Mouse (Mus musculus) spleen, postnatal 10 days (tissue): ENCODE measurements around the gene Rhox9.
"Not testable (repeated sequence)": the region's sequence is repeated elsewhere in the genome, so short reads cannot be mapped to it uniquely, and the experiment has no call there.

Experiments
- DNase-seq, 2 experiments: peaks; one replicate each; pipeline ENCODE4 v3.0.0; 2021 to 2022; ENCODE audit warnings: low spot score in 2 of 2

The Rhox9 gene

DNA sequence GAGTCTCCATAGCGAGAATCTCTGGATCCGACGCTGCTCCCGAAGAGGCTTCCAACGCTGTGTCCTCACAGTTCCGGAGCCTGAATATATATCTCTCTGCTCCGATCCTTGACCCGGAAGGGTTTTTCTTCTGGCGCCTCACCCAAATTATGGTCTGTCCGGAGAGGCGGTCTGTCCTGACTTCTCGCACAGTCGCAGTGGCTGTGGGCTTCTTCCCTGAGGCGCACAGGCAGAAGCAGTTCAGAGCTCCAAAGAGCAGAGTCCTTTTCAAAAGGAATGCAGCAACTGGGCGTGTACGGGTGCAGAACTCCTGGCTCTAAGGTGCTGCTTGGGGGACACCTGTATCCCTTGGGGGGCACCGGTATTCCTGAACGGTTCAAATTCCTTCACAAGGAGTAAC, at the start of gene Rhox9:
TSS of gene Rhox9 (minus strand) at position 101 of the 400 bp plus-strand sequence.
- DNase-seq, result not testable (repeated sequence)

DNA sequence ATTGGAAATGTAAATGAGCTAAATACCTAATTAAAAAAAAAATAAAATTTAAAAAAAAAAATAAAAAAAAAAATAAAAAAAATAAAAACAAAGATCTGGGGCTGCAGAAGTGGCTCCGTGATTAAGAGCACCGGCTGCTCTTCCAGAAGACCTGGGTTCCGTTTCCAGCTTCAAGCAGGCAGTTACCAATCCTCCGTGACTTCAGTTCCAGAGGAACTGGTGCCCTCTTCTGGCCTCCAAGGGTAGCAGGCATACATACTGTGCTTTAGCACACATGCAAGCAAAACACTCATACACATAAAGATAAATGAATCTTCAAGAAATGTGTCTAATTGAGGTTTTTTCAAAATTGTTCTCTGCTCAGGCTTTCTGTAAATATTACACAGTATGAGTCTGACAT, 14.7 kb upstream of the Rhox9 start:
- no peak for DNase-seq

DNA sequence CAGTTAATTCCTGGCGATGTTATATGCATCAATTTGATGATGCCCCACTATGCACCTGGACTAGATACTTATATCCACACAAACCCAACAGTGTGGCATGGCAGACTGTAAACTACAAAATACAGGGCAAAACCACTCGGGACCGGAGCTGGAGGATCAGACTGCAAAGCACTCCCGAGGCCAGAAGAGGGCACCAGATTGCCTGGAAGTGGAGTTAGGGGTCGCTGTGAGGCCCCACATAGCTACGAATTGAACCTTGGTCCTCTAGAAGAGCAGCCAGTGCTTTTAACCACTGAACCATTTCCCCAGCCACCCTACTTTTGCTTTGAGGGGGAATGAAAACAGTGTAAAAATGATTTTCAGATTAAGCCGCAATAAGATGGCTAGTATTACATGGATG, 7.0 kb upstream of the Rhox9 start:
- DNase-seq, result no peak

DNA sequence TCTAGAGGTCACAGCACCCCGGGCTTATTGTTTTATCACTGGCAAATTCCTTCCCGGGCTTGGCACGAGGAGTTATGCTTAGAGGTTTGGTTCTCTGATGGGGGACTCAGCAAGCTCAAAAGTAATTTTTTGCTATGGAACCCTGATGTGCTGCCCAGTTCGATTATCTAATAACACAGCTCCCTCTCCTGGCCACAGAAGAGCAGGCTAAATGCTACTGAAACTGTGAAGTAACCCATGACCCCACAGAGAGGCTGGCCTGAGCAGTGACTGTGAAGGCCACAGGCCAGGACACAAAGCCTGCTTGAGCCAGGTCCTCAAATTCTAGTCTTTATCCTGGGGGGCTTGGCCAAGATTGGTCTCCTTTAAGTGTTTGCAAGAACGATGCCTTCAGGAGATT, 2.2 kb upstream of the Rhox9 start:
- no peak for DNase-seq

DNA sequence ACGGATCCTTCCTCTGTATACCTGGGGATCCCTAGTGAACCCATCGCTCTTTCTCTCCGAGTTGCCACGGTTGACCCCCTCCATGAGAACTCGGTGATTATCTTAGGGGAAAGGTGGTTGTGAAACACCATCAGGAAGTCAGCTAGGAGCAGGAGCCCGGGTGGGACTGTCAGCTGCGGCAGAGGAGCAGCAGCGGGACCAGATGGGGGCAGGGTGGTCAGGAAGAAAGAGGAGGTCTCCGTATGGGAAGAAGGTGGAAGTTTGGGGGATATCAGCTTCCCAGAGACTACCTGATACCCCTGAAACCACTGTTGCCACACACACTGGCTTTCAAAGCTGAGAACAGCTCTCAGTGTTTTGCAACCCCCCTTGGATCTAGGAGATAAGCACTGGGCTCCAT, 4.4 kb downstream of the Rhox9 start, which contains the start of gene Rhox7b:
TSS of gene Rhox7b (minus strand) at position 101 of the 400 bp plus-strand sequence.
- not testable (repeated sequence) for DNase-seq

DNA sequence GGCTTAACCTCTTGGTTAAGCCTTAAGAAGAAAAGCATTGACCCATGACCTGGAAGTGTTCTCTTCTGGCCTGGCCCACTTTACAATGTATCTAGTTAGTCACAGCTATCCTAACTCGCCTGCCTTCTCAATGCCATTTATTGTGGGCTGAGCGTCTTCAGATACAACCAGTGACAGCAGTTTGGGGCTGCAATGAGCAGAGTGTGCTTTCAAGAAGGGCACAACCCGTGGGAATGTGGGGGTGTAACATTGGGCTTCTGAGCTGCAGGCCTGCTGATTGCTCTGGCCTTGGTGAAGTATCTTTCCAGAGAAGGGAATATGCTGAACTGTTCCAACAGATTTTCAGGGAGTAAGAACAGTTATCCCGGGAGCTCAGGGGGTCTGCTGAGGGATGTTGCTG, 22.7 kb downstream of the Rhox9 start, which contains the start of gene Rhox8:
TSS of gene Rhox8 (minus strand) at position 101 of the 400 bp plus-strand sequence.
- no peak for DNase-seq

DNA sequence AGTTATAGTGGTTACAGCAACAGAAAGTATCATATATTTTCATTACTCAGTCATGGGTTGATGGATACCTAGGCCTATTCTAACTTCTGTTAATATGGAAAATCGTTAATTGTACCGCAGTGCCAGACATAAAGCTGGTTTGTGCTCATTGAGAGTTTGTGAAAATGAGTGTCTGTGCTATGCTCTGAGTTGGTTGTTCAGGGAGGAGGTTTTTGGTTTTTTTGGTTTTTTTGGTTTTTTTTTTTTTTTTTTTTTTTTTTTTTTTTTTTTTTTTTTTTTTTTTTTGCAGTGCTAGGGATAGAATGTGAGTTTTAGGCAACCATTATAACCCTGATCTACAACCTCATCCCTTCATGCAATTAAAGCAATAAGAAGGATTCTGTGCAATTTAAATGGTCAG, 29.9 kb downstream of the Rhox9 start:
- DNase-seq, result no peak
